Mouse (Mus musculus): ENCODE measurements at regions not wholly inside any gene's neighbourhood (a gene's known extent, or its start where the extent isn't known, plus 50 kb on each side); places are given as distances from the start of the nearest gene placed in this dataset.

- no peak for TF ChIP-seq EP300 (IDR thresholded peaks at IDR 0.05; ENCODE audit: low read depth)
- no peak for TF ChIP-seq CTCF (IDR thresholded peaks at IDR 0.05; ENCODE audit: low read depth)
These were observed 140.9 kb upstream of the Slc7a11 start for GRCm38 (mm10) chr3:50584323-50584722.
